Mouse (Mus musculus) C2C12 (cell line): ENCODE results near the gene Tcfl5.

ENCODE experiments used
- CEBPB ChIP-seq: IDR thresholded peaks from one replicate; pipeline ENCODE4 v1.6.1; 2011; ENCODE audit warnings: low read depth, mild to moderate bottlenecking, control low read depth, moderate library complexity
- CTCF ChIP-seq: IDR thresholded peaks from one replicate; pipeline ENCODE4 v1.5.1; 2011; ENCODE audit not compliant: control insufficient read depth, insufficient read depth, insufficient read length
- FOSL1 ChIP-seq: IDR thresholded peaks from one replicate; pipeline ENCODE4 v1.8.0; 2011; ENCODE audit warnings: mild to moderate bottlenecking, low read length; ENCODE audit not compliant: poor library complexity, insufficient read depth, severe bottlenecking
- MAX ChIP-seq: IDR thresholded peaks from one replicate; pipeline ENCODE4 v1.6.1; 2011; ENCODE audit warnings: mild to moderate bottlenecking, control low read depth
- MYOD1 ChIP-seq: IDR thresholded peaks from one replicate; pipeline ENCODE4 v1.6.1; 2011; ENCODE audit warnings: low read depth; ENCODE audit not compliant: control insufficient read depth, insufficient read length
- MYOG ChIP-seq: IDR thresholded peaks from one replicate; pipeline ENCODE4 v1.6.1; 2011; ENCODE audit not compliant: control insufficient read depth, insufficient read length; ENCODE audit errors: extremely low read depth
- USF1 ChIP-seq: IDR thresholded peaks from one replicate; pipeline ENCODE4 v1.6.1; 2011; ENCODE audit warnings: low read depth, mild to moderate bottlenecking, control low read depth, moderate library complexity

DNA sequence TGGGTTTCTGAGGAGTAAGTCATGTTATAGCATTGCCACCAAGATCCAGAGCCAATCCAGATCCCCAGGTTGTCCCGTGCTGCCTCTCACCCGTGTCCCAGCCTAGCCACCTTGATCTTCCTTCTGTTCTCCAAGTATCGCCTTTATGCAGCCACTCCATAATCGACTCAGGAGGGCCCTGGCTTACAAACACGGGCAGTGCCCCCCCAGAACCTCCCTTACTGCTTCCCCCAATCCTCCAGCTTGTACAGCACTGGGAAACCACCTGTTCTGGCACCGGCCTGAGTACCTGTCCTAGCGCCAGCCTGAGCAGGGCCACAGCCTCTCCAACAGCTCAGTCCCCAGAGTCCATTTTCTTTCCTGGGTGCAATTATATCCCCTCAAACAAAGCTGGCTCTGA, 12.2 kb upstream of the Tcfl5 start:
- no peak for TF ChIP-seq CTCF
- no peak for TF ChIP-seq MYOG
- TF ChIP-seq CEBPB: no peak
- TF ChIP-seq USF1: no peak
- TF ChIP-seq MAX: no peak
- no peak for TF ChIP-seq FOSL1
- no peak for TF ChIP-seq MYOD1
